Mouse (Mus musculus): ENCODE data around the gene Stk24. TPM values are rescaled to one million over a fixed set of nuclear protein-coding genes. Genes with fewer than 3 reads are reported as not detected.

The Stk24 gene
- polyA plus RNA-seq, 1 experiment from 2014 or later, result 47.9 TPM

DNA sequence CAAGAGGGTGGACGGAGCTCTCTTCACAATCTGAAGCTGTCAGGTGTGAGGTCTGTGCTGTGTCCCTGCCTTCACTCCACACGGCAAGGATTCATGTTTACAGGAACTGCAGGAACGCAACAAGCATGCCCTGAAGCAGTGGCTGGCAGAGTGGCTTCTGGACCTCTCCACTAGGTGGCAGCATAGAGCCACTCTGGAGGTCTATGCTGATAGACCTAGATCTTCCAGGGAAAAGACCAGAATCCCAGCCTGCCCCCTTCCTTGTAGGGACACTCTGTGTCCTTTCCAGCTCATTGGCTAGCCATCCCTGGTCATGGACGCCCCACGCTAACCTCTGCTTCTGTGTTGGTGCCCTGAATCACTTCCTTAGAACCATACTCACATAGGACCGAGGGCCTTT is 100.7 kb downstream of the Stk24 start:
- Histone ChIP-seq H3K36me3 (replicated peaks; ENCODE audit: control insufficient read depth, insufficient read depth, low read depth, low read length) (no peaks in the 10 kb centered on the region; the same call in 1 of the 2 replicates), H3K9me3 (replicated peaks; ENCODE audit: control insufficient read depth, low read length) (no peaks in the 10 kb centered on the region), H3K4me2 (ENCODE audit: low read depth, low read length) (no peak overlapping the region), H3K27me3 (ENCODE audit: control insufficient read depth, insufficient read depth, low read length) (no peaks in the 10 kb centered on the region), H3K4me3 (ENCODE audit: low read depth, low read length) (no peak overlapping the region), H3K27ac (replicated peaks; ENCODE audit: low read depth, low read length) (no peak overlapping the region), H3K9ac (replicated peaks; ENCODE audit: low read length) (no peak overlapping the region), H3K4me1 (ENCODE audit: control insufficient read depth, insufficient read depth, low read length) (no peaks in the 10 kb centered on the region)
- WGBS, result 33% methylated on average over 6 of the region's 6 CpGs
- peak; percentile 89 for DNase-seq (ENCODE audit: low spot score)
- ATAC-seq (replicated peaks; ENCODE audit: insufficient number of reproducible peaks, low FRiP score, low TSS enrichment, low read depth), result peak; percentile 58

DNA sequence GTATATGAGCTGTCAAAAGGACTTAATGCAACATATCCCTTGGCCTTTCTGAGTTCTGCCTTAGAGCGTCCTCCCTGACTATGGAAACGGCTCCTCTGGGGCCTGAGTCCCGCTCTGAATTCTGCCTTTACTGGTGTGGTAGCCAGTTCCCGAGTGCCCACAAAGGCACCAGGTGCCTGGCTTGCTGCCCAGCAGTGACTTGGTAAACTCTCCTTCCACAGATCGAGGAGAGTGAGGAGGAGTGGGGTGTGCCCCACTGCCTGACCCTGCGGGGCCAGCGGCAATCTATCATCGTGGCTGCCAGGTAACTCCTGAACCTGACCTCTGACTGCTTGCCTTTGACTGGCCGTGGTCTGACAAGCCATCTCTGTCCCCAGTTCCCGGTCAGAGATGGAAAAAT is 103.8 kb downstream of the Stk24 start:
- ATAC-seq (replicated peaks; ENCODE audit: insufficient number of reproducible peaks, low FRiP score, low TSS enrichment, low read depth) (no peak), DNase-seq (ENCODE audit: low spot score) (no peak)
- WGBS, result 90% methylated on average over 10 of the region's 10 CpGs
- Histone ChIP-seq H3K9me3 (replicated peaks; ENCODE audit: control insufficient read depth, low read length) (no peaks in the 10 kb centered on the region), H3K4me3 (ENCODE audit: low read depth, low read length) (no peak overlapping the region), H3K4me2 (ENCODE audit: low read depth, low read length) (no peak overlapping the region), H3K27me3 (ENCODE audit: control insufficient read depth, insufficient read depth, low read length) (no peaks in the 10 kb centered on the region), H3K27ac (replicated peaks; ENCODE audit: low read depth, low read length) (no peak overlapping the region), H3K36me3 (replicated peaks; ENCODE audit: control insufficient read depth, insufficient read depth, low read depth, low read length) (no peaks in the 10 kb centered on the region; the same call in none of the 2 replicates), H3K9ac (replicated peaks; ENCODE audit: low read length) (no peak overlapping the region), H3K4me1 (ENCODE audit: control insufficient read depth, insufficient read depth, low read length) (no peaks in the 10 kb centered on the region)

DNA sequence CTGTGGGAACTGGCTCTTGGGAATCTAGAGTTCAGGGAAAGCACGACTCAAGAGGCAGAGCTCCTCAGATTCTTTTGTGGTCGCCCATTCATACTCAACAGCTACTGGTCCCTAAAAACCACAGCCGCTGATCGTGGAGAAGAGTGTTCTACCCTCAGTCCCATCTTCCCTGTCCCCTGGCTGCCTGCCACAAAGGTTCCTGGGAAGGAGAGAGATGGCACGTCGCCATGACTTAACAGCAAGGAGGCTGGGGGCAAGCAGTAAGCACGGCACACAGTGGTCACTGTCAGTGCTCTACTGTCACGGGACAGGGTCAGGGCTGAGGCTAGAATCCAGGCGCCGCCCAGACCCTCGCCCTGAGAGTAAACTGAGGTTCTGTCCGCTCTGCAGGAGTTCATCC is 104.8 kb downstream of the Stk24 start:
- no peak overlapping the region for H3K4me2 ChIP-seq (ENCODE audit: low read depth, low read length)
- ATAC-seq (replicated peaks; ENCODE audit: insufficient number of reproducible peaks, low FRiP score, low TSS enrichment, low read depth) (no peak), DNase-seq (ENCODE audit: low spot score) (no peak)
- WGBS, result 88% methylated on average over 12 of the region's 12 CpGs
- H3K27ac ChIP-seq (replicated peaks; ENCODE audit: low read depth, low read length), result no peak overlapping the region
- no peak overlapping the region for H3K4me3 ChIP-seq (ENCODE audit: low read depth, low read length)
- H3K9ac ChIP-seq (replicated peaks; ENCODE audit: low read length), result no peak overlapping the region
- no peaks in the 10 kb centered on the region; the same call in none of the 2 replicates for H3K36me3 ChIP-seq (replicated peaks; ENCODE audit: control insufficient read depth, insufficient read depth, low read depth, low read length)
- no peaks in the 10 kb centered on the region for H3K9me3 ChIP-seq (replicated peaks; ENCODE audit: control insufficient read depth, low read length)
- no peaks in the 10 kb centered on the region for H3K4me1 ChIP-seq (ENCODE audit: control insufficient read depth, insufficient read depth, low read length)
- H3K27me3 ChIP-seq (ENCODE audit: control insufficient read depth, insufficient read depth, low read length), result no peaks in the 10 kb centered on the region

DNA sequence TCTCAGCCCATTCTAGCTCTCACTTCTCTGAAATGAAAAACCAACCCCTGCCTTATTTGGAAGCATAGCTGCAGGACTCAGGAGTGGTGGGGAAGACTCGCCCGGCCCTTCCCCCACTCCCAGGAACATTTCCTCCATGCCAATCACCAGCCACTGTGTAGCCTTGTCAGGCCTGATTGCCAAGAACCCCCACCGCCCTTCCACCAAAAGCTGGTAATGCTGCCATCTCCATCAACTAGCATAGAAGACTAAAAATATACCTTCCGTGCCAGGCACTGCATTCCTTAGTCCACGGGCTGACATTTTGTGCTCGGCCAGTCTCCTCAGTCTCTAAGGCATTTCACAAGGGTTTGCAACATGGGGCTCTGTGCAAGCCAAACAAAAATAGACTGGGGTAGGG is 109.3 kb downstream of the Stk24 start:
- Histone ChIP-seq H3K4me3 (ENCODE audit: low read depth, low read length) (no peak overlapping the region), H3K4me2 (ENCODE audit: low read depth, low read length) (no peak overlapping the region), H3K27ac (replicated peaks; ENCODE audit: low read depth, low read length) (no peak overlapping the region), H3K4me1 (ENCODE audit: control insufficient read depth, insufficient read depth, low read length) (no peaks in the 10 kb centered on the region), H3K36me3 (replicated peaks; ENCODE audit: control insufficient read depth, insufficient read depth, low read depth, low read length) (no peaks in the 10 kb centered on the region; the same call in none of the 2 replicates), H3K9me3 (replicated peaks; ENCODE audit: control insufficient read depth, low read length) (no peaks in the 10 kb centered on the region), H3K9ac (replicated peaks; ENCODE audit: low read length) (no peak overlapping the region), H3K27me3 (ENCODE audit: control insufficient read depth, insufficient read depth, low read length) (no peaks in the 10 kb centered on the region)
- ATAC-seq (replicated peaks; ENCODE audit: insufficient number of reproducible peaks, low FRiP score, low TSS enrichment, low read depth), result no peak
- 85% methylated on average over 6 of the region's 6 CpGs for WGBS
- no peak for DNase-seq (ENCODE audit: low spot score)

DNA sequence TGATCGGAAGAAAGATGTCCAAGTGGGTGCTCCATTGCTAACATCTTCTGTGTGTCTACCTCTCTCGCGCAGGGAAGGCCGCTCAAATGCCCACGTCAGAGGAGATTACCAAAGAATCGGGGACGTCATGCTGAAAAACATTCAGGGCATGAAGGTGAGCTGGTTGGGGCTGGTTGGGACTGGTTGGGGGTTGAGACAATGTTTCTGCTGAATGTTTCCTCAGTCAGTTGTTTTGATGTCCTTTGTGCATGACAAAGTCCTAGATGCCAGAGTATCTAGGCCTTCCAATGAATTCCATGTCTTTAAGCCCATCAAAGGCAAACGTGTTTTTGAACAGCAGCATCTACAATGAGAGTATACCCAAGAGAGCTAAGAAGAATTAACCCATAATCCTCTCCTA is 112.0 kb downstream of the Stk24 start:
- WGBS, result 85% methylated on average over 8 of the region's 8 CpGs
- ATAC-seq (replicated peaks; ENCODE audit: insufficient number of reproducible peaks, low FRiP score, low TSS enrichment, low read depth), result no peak
- H3K4me3 ChIP-seq (ENCODE audit: low read depth, low read length), result no peak overlapping the region

DNA sequence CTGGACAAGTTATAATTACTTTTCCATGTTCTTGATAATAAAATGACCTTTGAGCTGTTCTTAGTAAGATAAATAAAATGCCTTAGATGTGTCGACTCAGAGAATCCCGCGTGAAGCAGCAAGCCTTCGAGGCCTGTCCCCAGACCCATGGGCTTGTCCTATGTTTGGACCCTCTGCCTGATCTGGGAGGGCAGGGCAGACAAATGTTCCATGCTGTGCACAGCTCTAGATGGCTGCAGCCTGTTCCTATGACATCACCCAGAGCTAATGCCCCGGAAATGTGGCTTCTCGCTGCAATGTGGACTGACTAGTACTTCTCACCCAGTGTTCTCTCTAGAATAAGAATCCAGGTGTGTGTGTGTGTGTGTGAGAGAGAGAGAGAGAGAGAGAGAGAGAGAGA is 115.4 kb downstream of the Stk24 start:
- DNase-seq (ENCODE audit: low spot score) (no peak), ATAC-seq (replicated peaks; ENCODE audit: insufficient number of reproducible peaks, low FRiP score, low TSS enrichment, low read depth) (no peak)
- no peaks in the 10 kb centered on the region for H3K9me3 ChIP-seq (replicated peaks; ENCODE audit: control insufficient read depth, low read length)
- no peak overlapping the region for H3K9ac ChIP-seq (replicated peaks; ENCODE audit: low read length)
- H3K4me2 ChIP-seq (ENCODE audit: low read depth, low read length), result no peak overlapping the region
- H3K27me3 ChIP-seq (ENCODE audit: control insufficient read depth, insufficient read depth, low read length), result no peaks in the 10 kb centered on the region
- H3K4me3 ChIP-seq (ENCODE audit: low read depth, low read length), result no peak overlapping the region
- H3K27ac ChIP-seq (replicated peaks; ENCODE audit: low read depth, low read length), result no peak overlapping the region
- no peaks in the 10 kb centered on the region for H3K4me1 ChIP-seq (ENCODE audit: control insufficient read depth, insufficient read depth, low read length)
- H3K36me3 ChIP-seq (replicated peaks; ENCODE audit: control insufficient read depth, insufficient read depth, low read depth, low read length), result no peaks in the 10 kb centered on the region; the same call in 1 of the 2 replicates
- WGBS, result 86% methylated on average over 6 of the region's 6 CpGs

More for the DNA sequence above, 112.0 kb downstream of the Stk24 start:
- H3K9me3 ChIP-seq (replicated peaks; ENCODE audit: control insufficient read depth, low read length), result no peaks in the 10 kb centered on the region
- H3K36me3 ChIP-seq (replicated peaks; ENCODE audit: control insufficient read depth, insufficient read depth, low read depth, low read length), result no peaks in the 10 kb centered on the region; the same call in 1 of the 2 replicates
- no peak for DNase-seq (ENCODE audit: low spot score)
- no peak overlapping the region for H3K27ac ChIP-seq (replicated peaks; ENCODE audit: low read depth, low read length)
- H3K4me2 ChIP-seq (ENCODE audit: low read depth, low read length), result no peak overlapping the region
- no peak overlapping the region for H3K9ac ChIP-seq (replicated peaks; ENCODE audit: low read length)
- no peaks in the 10 kb centered on the region for H3K4me1 ChIP-seq (ENCODE audit: control insufficient read depth, insufficient read depth, low read length)
- H3K27me3 ChIP-seq (ENCODE audit: control insufficient read depth, insufficient read depth, low read length), result no peaks in the 10 kb centered on the region

DNA sequence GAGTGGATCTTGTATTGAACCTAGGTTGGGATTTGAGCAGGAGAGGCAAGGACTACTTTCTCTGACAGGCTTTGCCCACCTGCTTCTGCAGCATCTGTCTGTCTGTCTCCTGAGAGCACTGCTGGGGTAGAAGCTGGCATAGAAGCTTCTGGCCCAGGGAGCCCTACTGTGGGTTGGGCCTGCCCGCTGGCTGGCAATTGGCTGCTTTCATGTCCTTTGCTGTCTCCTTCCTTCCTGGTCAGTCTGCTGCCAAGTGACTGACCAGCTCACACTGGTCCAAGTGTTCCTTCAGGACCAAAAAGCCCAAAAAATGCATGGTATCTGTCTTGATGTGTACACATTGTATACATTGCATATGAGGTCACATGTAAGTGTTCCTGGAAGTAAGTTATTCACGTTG is 115.9 kb downstream of the Stk24 start:
- no peaks in the 10 kb centered on the region for H3K9me3 ChIP-seq (replicated peaks; ENCODE audit: control insufficient read depth, low read length)
- H3K4me2 ChIP-seq (ENCODE audit: low read depth, low read length), result no peak overlapping the region
- H3K27ac ChIP-seq (replicated peaks; ENCODE audit: low read depth, low read length), result no peak overlapping the region
- no peak for ATAC-seq (replicated peaks; ENCODE audit: insufficient number of reproducible peaks, low FRiP score, low TSS enrichment, low read depth)
- no peaks in the 10 kb centered on the region for H3K27me3 ChIP-seq (ENCODE audit: control insufficient read depth, insufficient read depth, low read length)
- H3K36me3 ChIP-seq (replicated peaks; ENCODE audit: control insufficient read depth, insufficient read depth, low read depth, low read length), result no peaks in the 10 kb centered on the region; the same call in 1 of the 2 replicates
- H3K9ac ChIP-seq (replicated peaks; ENCODE audit: low read length), result no peak overlapping the region
- no peak overlapping the region for H3K4me3 ChIP-seq (ENCODE audit: low read depth, low read length)
- no peaks in the 10 kb centered on the region for H3K4me1 ChIP-seq (ENCODE audit: control insufficient read depth, insufficient read depth, low read length)
- 88% methylated on average over 2 of the region's 2 CpGs for WGBS
- DNase-seq (ENCODE audit: low spot score), result no peak

DNA sequence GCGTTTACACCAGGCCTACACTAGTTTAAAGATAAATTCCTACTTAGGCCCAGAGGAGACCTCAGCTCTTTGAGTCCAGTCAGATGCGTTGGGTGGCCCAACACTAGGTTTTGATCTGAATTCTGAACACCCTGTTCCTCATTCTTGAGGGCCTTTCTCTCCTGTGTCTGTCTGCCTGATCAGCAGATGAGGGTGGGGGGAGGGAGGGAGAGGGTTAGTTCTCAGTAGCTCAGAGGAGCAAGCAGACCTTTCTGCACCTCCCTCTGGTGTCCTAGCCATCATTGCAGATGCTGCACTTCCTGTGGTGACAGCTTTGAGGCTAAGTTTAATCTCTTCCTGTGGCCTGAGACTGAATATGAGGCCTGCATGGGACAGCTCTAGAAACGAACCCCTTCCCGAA is 117.2 kb downstream of the Stk24 start:
- DNase-seq (ENCODE audit: low spot score), result no peak
- Histone ChIP-seq H3K4me1 (ENCODE audit: control insufficient read depth, insufficient read depth, low read length) (no peaks in the 10 kb centered on the region), H3K27me3 (ENCODE audit: control insufficient read depth, insufficient read depth, low read length) (no peaks in the 10 kb centered on the region), H3K4me3 (ENCODE audit: low read depth, low read length) (no peak overlapping the region), H3K27ac (replicated peaks; ENCODE audit: low read depth, low read length) (no peak overlapping the region), H3K9ac (replicated peaks; ENCODE audit: low read length) (no peak overlapping the region), H3K4me2 (ENCODE audit: low read depth, low read length) (no peak overlapping the region), H3K9me3 (replicated peaks; ENCODE audit: control insufficient read depth, low read length) (no peaks in the 10 kb centered on the region), H3K36me3 (replicated peaks; ENCODE audit: control insufficient read depth, insufficient read depth, low read depth, low read length) (no peaks in the 10 kb centered on the region; the same call in 1 of the 2 replicates)
- ATAC-seq (replicated peaks; ENCODE audit: insufficient number of reproducible peaks, low FRiP score, low TSS enrichment, low read depth), result no peak
- WGBS, result 65% methylated on average over 4 of the region's 4 CpGs

Data from embryonic facial prominence, embryonic 11.5 days (tissue).